Mouse (Mus musculus) lung, postnatal 14 days (tissue): ENCODE data around the gene Zfp64.

Experiments
- DNase-seq: peaks from one replicate; pipeline ENCODE4 v3.0.0; 2021

Gene Zfp64

DNA sequence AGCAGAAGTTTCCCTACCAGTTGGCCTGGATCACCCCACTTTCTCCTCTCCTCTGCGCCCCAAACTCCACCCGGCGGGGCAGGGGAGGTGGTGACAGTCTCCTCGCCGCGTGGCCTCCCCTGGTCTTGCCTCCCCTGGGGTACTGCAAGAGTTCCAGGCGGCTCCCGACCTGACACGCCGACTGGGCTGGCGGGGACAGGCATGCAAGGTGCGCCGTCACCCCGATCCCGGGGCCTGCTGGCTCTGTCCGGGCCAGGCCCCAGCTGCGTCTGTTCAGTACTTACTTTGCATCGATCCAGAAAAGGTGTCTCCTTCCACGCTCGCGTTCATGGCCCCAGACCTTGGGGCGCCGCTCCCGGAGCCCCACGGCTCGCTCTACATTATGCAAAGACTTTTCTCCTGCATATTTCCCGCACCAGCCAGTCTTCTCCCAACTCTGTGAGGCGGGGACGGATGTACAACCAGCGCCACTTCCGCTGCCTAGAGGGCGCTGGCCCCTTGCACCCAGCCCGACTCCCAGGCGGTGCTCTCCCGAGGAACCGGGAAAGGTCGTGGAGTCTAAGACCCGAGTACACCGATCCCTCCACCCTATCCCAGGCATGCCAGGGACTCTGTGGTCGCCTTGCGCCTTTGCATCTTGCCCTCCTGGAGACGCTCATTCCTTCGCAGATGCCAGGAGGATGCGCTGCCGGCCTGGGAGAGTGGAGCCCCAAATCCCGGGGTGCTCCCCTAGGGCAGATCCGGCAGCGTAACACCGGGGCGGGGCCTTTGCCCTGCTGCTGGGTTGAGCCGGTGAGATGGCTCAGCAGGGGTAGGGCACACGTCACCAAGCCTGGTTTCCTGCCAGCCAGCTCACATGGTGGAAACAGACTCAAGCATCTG lies at the start of gene Zfp64:
Gene Zfp64 (minus strand): TSS at position 753 of the 882 bp plus-strand sequence.
- DNase-seq: peak; percentile 84

DNA sequence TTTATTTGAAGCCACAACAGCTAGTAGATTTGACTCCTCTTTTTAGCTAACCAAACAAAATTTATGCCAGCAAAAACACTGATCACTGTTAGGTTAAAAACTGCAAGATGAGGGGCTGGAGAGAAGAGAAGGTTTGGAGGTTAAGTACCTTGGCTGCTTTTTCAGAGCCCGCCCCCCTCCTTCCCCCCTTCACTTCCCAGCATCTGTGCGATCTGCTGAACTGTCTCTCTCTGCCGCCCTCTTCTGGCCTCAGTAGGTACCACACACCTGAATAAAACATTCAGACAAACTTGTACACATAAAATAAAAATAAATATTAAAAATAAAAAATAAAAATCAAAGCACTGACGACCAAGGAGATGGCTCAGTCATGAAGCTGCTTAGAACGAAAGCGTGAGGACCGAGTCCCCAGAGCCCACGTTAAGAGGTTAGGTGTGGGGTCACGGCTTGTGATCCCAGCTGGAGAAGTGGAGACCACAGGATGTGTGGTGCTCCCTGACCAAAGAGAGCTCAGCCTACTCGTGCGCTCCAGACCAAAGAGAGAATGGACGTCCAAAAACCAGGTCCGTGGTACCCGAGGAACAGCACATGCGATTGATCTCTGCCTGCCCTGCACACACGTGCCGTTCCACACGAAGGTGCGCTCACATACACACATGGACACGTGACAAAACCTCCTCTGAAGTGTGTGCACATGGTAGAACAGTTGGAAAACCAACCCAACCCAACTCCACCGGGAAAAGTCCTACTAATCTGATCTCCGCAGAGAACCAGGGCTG lies 37.4 kb upstream of the Zfp64 start:
- DNase-seq: peak; percentile 29

DNA sequence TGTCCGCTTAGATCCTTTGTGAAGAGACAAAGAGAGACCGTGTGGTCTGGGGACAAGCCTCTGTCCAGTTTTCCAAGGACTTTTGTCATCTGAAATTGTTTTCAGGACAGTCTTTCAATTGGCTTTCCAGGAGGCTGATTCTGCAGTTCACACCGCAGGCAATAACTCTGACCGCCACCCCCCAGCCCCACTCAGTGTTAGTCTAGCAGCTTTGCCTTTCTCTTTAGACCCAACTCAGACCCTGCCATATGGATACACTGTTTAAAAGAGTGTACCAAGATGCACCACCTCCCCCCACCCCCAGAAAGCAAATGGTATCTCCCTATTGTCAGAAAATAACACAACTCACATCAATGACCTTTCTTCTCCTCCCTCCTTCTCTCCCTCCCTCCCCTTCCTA lies 35.6 kb upstream of the Zfp64 start:
- no peak for DNase-seq

DNA sequence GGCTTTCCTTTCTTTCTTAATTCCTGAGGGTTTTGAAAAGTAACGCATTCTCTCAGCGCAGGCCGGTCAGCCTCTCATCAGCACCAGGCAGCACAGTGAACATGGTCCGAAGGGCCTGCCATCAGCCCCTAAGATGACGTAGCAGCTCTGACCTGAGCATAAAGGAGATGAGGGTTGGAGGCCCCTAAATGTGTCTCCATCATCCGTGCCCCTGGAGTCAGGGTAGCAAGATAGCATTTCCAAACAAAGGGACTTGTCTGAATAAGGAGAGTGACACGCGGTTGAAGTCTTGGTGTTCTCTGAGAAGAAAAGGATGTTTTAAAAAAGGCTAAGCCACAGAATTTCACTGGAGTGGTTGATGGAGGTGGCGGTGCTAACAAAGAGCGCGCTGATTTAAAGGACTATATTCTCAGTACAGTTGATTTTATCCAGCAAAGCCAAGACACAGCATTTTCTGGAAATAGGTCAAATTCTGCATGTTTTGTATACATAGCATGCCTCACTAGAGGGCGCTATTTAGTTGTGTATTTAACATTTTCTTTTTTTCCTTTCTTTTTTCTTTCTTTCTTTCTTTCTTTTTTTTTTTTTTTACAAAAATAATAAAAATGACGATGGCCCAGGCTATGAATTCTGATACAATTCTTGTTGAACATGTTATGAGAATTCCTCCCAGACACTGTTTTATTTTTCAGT lies 34.8 kb upstream of the Zfp64 start:
- DNase-seq: peak; percentile 19

DNA sequence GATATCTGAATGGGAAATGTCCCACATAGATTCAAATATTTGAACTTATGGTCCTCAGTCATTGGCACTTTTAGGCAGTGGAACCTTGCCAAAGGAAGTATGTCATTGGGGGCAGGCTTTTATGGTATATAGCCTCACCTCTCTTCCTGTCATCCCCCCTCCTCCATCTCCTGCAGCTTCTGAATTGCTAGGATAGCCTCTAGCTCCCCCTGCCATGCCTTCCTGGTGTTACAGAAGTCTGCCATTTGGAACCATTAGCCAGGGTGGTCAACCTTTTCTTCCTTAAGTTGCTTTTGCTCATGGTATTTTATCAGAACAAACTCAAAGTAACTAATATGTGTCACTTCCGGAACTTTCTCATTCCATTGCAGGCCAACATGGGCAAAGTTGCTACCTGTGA lies 32.7 kb upstream of the Zfp64 start:
- no peak for DNase-seq

DNA sequence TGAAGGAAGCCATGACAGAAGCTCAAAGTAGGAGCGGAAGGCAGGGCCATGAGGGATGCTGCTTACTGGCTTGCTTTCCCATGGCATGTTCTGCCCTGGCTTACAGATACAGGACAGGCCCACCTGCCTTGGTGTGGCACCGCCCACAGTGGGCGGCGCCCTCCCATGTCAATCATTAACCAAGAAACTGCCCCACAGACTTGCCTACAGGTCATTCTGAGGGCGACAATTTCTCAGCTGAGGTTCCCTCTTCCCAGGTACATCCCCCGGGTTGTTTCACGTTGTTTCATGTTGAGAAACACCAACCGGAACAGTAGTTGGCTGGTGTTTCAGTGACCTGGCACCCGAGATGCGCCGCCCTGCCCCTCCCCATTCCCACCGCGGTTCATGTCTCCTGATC lies 32.0 kb upstream of the Zfp64 start:
- no peak for DNase-seq

DNA sequence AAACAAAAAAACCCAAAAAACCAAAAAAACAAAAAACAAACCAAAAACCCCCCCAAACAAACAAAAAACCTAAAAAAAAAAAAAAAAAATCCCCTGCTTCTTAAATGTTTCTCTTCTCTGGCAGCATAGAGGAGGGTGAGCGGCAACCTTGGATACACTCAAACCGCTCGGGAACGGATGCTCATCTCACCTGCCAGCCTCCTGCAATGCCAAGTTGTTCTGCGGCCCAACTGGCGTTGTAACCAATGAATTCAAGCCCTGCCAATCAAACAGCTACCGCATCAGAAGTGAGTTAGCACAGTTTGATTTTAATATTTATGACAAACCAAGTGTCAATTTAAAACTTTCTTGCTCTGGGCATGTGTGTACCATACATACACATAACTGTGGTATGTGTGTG lies 26.6 kb upstream of the Zfp64 start:
- no peak for DNase-seq

DNA sequence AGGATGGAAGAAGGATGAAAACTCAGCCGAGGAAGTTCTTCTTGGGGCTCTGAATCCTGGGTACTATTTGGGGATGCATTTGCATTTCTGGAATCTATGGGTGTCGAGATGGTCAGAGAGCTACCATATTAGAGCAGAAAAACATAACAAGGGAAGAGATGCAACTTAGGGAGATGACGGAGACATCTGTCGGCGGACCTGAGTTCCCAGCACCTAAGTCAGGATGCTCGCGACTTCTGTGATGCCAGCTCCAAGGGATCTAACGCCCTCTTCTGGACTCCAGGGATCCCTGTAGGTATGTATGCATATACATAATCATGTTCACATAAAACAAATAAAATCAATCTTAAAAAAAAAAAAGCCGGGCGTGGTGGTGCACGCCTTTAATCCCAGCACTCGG lies 26.1 kb upstream of the Zfp64 start:
- no peak for DNase-seq

DNA sequence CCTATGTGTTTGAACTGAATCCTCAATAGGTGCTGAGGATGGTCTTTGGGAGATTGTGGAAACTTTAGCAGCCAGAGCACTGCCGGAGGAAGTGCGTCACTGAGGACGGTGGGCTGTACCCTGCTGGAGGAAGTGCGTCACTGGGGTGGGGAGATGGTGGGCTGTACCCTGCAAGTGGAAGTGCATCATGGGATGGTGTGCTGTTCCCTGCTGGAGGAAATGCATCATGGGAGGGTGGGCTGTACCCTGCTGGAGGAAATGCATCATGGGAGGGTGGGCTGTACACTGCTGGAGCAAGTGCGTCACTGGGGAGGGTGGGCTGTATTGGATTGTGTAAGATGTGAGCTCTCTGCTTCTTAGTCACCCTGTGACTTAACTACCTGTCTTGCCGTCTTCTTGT lies 25.5 kb upstream of the Zfp64 start:
- peak; percentile 22 for DNase-seq

DNA sequence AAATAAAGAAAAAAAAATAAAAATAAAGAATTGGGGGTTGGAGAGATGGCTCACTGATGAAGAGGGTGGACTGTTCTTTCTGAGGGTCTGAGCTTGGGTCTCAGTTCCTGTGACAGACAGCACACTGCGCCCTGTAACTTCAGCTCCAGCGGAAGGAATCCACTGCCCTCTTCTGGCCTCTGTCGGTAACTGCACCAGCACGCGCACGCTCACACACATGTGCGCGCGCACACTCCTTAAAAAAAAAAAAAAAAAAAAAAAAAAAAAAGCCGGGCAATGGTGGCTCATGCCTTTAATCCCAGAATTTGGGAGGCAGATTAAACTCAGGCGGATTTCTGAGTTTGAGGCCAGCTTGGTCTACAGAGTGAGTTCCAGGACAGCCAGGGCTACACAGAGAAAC lies 24.4 kb upstream of the Zfp64 start:
- no peak for DNase-seq

DNA sequence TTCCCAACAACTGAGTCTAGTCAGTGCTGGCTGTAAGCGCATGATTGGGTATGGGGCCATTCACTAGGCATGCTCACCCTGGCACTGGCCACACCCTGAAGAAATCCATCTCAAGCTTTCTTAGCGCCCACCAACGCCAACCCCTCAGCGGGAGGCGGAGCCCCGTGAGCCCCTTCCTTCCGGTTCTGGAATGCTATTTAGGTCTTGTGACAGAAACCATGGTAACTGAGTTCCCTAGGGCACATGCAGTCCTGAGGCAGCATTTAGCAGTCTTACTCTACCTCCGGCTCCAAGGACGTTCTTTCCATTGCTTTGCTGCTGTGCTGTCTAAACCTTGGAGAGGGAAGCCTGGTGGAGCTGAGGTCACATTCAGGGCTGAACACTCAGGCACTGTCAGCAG lies 22.6 kb upstream of the Zfp64 start:
- DNase-seq: no peak

DNA sequence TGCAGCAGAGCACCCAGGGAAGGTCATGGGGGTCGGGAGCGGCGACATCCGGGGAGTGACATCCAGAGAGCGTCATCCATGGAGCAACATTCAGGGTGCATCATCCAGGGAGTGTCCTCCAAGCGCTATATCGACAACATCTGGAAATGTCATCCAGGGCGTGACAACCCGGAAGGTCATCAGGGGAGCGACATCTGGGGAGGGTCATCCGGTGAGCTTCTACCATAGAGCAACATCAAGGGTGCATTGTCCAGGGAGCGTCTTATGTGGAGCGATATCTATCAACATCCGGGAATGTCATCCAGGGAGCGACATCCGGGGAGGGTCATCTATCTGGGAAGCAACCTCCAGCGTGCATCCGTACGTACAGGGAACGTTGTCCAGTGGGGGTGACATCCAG lies 14.7 kb upstream of the Zfp64 start:
- no peak for DNase-seq

DNA sequence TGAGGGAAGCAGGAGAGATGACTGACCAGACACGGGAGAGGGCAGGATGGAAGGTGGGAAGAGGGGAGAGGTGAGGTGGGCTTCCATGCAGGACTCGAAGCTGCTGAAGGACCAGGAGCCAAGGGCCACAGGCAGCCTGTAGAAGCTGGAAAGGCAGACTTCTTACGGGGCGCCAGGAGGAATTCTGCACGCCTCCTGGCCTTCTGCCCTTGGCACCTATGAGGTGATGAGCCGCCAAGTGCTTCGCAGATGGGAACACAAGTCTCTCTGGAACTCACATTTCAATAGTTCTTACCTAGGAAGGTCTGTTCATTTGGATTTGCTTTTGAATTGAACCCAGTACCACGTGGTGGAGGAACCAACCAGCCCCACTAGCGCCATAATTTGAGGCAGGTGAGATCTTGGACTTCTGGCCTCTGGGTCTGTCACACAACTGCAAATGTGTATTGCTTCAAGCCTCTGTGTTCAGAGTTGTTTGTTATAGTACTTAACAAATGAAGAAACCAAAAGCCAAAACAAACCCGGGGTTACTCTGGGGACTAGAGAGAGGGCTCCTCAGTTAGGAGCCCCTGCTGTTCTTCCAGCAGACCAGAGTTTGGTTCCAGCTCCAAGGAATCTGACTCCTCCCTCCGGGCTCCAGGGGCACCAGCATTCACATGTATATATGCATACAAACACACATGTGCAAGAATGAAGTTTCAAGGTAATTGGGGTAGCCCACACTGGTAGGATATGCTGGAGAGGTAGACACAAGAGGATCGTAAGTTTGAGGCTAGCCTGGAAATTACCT lies 12.9 kb upstream of the Zfp64 start:
- no peak for DNase-seq

DNA sequence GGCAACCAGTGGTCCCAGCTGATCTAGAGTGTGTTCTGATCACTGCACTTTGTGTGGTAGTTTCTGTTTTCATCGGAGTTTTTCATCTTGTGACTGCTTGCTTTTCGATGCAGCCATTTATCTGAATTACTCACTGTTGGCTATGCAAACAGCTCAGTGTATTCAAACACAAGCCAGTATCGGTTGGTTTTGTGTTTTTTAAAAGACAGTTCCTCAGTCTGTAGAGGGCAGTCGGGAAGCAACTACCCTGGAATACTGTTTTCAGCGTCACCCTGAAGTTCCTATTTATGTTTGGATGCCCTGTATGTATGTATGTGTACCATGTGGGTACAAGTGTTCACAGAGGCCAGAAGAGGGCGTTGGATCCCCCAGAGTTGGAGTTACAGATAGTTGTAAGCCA lies 11.1 kb upstream of the Zfp64 start:
- DNase-seq: no peak

DNA sequence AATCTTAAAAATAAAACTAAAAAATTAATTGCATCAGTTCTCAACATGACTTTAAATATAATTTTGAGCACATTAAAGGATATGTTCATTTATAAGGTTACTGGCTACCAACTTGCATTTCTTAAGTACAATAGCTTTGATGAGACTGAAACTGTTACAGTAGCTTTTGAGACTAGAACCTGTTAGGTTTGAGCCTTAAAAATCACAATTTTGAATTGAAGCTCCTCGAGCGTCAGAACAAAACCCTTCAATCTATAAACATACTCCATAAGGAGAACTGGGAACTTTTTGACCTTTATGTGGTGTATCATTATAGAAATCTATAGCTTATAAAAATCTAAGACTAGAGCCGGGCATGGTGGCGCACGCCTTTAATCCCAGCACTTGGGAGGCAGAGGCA lies 9.5 kb upstream of the Zfp64 start:
- no peak for DNase-seq

DNA sequence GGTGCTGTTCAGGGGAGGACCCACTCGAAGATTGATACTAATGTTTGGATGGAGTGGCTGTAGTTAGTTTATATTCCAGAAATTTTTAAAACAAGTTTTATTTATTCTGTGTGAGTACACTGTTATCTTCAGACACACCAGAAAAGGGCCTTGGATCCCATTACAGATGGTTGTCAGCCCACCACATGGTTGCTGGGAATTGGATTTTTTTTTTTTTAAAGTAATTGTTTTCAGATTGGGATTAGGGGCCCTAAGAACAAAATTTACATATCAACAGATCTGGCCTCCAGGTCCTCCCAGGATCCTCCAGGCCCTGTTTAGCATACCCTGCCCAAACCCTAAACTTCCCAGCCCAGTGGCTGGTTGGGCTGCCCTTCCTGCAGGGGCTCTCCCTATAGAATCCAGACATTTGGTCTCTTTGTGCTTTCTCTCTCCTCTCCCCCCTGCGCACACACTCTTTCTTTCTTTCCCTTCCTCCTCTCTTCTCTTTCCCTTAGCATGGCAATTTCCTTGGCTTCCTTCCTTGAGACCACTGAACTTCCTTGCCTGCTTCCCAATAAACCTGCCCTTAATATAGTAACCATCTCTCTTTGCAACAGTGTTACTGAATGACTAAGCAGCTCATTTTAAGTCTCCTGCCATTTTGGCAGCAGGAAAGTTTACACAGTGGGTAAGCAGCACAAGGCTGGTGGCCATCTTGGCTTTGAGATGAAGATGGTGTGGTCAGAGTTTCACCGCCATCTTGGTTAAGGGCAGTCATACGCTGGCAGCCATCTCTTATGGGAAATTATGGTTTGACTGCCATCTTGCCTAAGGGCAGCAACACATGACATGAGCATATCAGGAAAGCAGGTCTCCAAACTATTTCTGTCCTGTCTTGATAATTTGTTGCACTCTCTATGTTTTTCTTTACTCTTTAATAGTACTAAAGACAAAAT lies 6.6 kb upstream of the Zfp64 start:
- no peak for DNase-seq

DNA sequence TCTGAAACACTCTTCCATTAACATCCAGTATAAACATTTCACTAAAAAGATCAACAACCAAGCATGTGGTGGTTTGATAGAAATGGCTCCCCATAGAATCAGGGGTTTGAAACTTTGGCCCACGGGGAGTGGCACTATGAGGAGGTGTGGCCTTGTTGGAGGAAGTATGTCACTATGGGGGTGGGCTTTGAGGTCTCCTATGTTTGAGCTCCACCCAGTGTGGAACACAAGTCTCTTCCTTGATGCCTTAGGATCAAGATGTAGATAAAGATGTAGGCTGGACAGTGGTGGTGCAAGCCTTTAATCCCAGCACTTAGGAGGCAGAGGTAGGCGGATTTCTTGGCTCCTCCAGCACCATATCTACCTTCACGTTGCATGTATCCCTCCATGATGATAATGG lies 5.4 kb upstream of the Zfp64 start:
- DNase-seq: no peak

DNA sequence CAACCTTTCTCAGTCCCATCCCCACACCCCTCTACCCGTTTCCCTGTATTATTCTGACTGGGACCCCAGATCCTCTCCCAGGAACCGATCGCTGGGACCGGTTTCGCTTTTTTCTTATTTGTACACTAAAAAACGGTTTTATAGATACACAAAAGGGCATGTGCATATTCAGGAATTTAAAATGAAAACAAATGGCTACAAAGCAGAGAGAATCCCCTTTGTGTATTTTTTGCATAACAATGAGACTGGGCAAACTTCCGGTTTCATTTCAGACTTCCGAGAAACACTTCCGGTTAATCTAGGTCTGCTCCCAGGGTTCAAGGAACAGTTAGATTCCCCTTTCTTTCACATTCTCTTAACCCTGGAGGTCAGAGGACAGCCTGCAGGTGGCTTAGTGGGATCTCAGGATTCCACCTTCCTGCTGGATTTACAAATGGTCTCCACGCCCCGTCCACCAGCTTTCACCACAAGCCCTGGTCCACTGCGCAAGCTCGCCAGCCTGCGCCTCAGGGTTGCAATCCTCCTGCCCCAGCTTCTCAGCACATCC lies 4.0 kb upstream of the Zfp64 start:
- DNase-seq: no peak

DNA sequence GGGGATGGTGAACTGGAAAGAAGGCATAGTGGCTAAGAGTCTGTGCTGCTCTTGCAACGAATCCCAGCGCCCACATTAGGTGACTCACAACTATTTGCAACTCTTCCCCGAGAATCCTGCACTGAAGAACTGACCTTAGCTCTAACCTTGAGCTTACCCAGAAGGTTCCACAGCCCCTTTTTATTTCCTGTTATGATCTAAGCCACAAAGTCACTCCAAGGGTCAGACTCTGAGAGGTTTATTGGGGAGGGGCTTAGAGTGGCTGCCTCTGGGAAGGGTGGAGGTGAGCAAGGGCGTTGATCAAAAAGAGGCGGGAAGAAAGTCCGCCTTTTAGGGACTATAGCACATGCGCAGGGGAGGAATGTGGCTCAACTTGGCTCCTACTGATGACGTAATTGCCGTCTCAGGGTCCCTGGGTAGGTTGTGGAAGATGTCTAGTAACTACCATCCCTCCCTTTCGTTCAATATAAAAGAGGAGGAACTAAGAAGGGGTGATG lies 511 bp upstream of the Zfp64 start:
- no peak for DNase-seq

DNA sequence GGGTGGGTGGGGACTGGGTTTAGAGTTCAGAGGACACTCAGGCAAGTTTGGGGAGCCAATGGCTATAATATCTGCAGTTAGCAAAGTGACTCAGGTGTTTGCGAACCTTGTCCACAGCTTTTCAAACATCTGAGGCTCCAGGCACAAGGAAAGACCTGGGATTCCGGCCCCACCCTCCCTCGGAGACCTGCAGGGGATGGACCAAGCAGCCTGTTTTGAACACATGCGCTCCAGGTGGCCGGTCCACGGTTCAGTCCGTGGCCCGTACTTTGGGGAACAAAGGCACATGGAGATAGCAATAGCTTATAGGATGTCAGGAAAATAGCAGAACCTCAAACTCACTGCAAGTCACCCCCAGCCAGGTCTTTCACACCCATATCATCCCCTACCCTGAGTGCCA lies 1.0 kb downstream of the Zfp64 start:
- no peak for DNase-seq

DNA sequence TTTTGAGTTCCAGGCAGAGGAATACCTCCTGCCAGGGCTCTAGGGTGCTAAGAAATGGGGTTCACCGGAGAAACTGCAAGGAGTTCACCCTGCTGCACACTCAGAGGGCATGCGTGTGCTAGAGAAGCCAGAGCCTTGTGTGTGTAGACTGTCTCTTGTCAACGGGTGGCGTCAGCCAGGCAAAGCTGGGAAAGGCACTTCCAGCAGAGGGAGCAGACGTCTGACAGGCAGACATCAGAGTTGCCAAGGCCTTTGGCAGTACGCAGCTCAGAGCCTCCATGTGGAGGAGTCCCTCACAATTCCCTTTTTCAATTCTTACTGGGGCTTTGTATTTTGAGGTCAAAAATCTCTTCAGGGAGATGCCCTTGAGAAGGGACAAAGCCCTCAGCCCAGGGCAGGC lies 6.9 kb downstream of the Zfp64 start:
- DNase-seq: no peak
